ENCODE assay signal across 8 mouse cellular contexts in the genomic region with DNA sequence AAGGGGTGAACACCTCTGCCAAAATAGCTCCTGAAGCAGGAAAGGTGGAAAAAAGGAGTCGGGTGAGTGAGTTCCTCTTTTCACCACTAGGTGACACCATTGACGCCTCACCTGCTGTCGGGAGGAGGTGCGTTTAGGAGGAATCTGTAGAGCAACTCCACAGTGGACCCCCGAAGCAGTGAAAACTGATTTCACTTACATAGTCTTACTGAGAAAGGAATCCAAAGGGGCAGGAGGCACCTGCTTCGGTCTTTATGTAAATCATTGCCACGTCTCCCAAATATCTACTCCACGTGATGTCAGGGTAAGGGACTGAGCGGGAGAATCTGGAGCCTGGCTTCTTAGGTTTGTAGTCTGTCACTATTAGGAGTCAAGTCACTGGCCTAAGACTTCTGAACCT.
DNase-seq lines count a peak whose midpoint lies in the region; ATAC-seq lines count a peak whose summit lies in the region.

No protein-coding gene starts in this region.

- no peak overlapping the region for H3K27ac ChIP-seq in forebrain, embryonic 12.5 days
- no peak overlapping the region for H3K27ac ChIP-seq in hindbrain, embryonic 11.5 days (ENCODE audit: low read depth, low read length)

- no peaks in the 10 kb centered on the region for H3K9me3 ChIP-seq in forebrain, embryonic 12.5 days
- no peaks in the 10 kb centered on the region for H3K9me3 ChIP-seq in hindbrain, embryonic 11.5 days (ENCODE audit: control insufficient read depth, low read length)

- WGBS in forebrain, embryonic 12.5 days, result 16% methylated on average over 9 of the region's 9 CpGs
- WGBS in hindbrain, embryonic 11.5 days, result 23% methylated on average over 9 of the region's 9 CpGs

- H3K4me1 ChIP-seq in forebrain, embryonic 12.5 days, result no peaks in the 10 kb centered on the region
- no peaks in the 10 kb centered on the region for H3K4me1 ChIP-seq in hindbrain, embryonic 11.5 days (replicated peaks; ENCODE audit: control insufficient read depth, insufficient read depth, low read length)

- 0 out of 2 replicates have a peak, but pooled peaks have one; percentile 33 for ATAC-seq in forebrain, embryonic 12.5 days (ENCODE audit: low FRiP score)
- ATAC-seq in hindbrain, embryonic 11.5 days (ENCODE audit: low FRiP score), result no peak
- ATAC-seq in megakaryocyte-erythroid progenitor cell, adult 5-6 weeks (replicated peaks; ENCODE audit: low FRiP score, low TSS enrichment, poor library complexity, severe bottlenecking), result 0 out of 2 replicates have a peak, but pooled peaks have one; percentile 41
- ATAC-seq in erythroblast, adult 5-6 weeks (replicated peaks; ENCODE audit: low FRiP score, poor library complexity, severe bottlenecking), result no peak

- H3K27me3 ChIP-seq in forebrain, embryonic 12.5 days, result no peaks in the 10 kb centered on the region
- no peaks in the 10 kb centered on the region for H3K27me3 ChIP-seq in hindbrain, embryonic 11.5 days (ENCODE audit: control insufficient read depth, insufficient read depth, low read length)

- H3K36me3 ChIP-seq in forebrain, embryonic 12.5 days (replicated peaks), result no peaks in the 10 kb centered on the region
- no peaks in the 10 kb centered on the region for H3K36me3 ChIP-seq in hindbrain, embryonic 11.5 days (ENCODE audit: control insufficient read depth, insufficient read depth, low read length)

- DNase-seq in NIH3T3 (ENCODE audit: low read depth), result peak; percentile 37
- DNase-seq in c-Kit-positive CD71-negative TER-119-negative erythroid progenitor cells, embryonic 14.5 days (ENCODE audit: low read depth), result peak; percentile 3
- DNase-seq in hindbrain, embryonic 11.5 days (ENCODE audit: low spot score), result peak; percentile 53
- DNase-seq in layer of hippocampus, postnatal 25 days (ENCODE audit: extremely low spot score in 1 of 2, low spot score in 1 of 2), result peak; percentile 17 to 50
- peak; percentile 4 for DNase-seq in skeletal muscle tissue, adult 2 months (ENCODE audit: low read depth, low spot score)

- H3K4me3 ChIP-seq in forebrain, embryonic 12.5 days (replicated peaks), result no peak overlapping the region
- H3K4me3 ChIP-seq in hindbrain, embryonic 11.5 days (ENCODE audit: low read depth, low read length), result no peak overlapping the region

- H3K4me2 ChIP-seq in forebrain, embryonic 12.5 days, result 0 out of 2 replicates have a peak overlapping the region, but pooled peaks have one; percentile 3
- no peak overlapping the region for H3K4me2 ChIP-seq in hindbrain, embryonic 11.5 days (replicated peaks; ENCODE audit: low read depth, low read length)

- no peak overlapping the region for H3K9ac ChIP-seq in forebrain, embryonic 12.5 days
- H3K9ac ChIP-seq in hindbrain, embryonic 11.5 days (ENCODE audit: low read depth, low read length), result no peak overlapping the region

Comparison
In these comparisons a context has a peak if more than half of its experiments do, and no peak if none do; other contexts are left out.
1. DNase-seq: peak in every context shown above with its lines; median percentile 53 in hindbrain, embryonic 11.5 days; 37 in NIH3T3; 34 in layer of hippocampus, postnatal 25 days; 4 in skeletal muscle tissue, adult 2 months; 3 in c-Kit-positive CD71-negative TER-119-negative erythroid progenitor cells, embryonic 14.5 days.
2. ATAC-seq: peak in forebrain, embryonic 12.5 days (single experiment) and megakaryocyte-erythroid progenitor cell, adult 5-6 weeks (single experiment); none in hindbrain, embryonic 11.5 days (single experiment) and erythroblast, adult 5-6 weeks (single experiment).